Mouse (Mus musculus) urinary bladder, postnatal 36 days (tissue): Measurements from ENCODE around the gene Zfp513.

ENCODE experiments used
- DNase-seq, 2 experiments: peaks; one replicate each; pipeline ENCODE4 v3.0.0; 2022; ENCODE audit warnings: low spot score in 2 of 2, mixed read lengths in 1 of 2

Gene Zfp513

DNA sequence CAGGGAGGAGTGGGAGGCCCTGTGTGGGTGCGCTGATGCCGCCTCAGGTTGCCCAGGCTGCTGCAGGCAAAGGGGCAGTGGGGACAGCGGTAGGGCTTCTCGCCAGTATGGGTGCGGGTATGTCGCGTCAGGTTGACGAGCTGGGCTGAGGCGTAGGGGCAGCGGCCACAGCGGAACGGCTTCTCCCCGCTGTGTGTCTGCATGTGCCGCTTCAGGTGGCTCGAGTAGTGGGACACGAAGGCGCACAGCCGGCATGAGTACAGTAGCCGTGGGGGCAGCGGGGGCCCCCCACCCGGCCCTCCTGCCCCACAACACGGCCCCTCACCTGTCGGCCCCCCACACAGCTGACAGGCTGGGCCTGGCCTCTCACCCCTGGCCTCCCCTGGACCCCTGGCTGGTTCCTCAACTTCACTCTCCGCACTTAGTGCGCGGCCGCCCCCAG, 1.8 kb downstream of the Zfp513 start:
- DNase-seq: no peak

DNA sequence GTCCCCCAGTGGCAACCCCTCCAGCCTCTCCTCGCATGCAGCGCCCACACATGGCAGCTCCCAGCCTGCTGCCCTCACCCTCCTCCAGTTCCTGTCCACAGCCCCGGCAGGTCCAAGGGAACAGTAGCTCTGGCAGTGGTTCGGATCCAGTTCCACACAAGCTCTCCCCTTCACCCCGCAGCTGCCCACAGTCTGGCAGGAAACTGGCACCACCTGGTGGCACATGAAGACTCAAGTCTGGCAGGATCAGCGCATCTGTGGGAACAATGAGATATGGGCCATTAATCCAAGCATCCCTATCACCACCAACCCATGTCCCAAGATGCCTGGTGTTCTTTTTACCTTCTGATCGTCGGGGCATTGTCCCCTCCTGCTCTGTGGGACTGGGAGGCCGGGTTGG, 2.2 kb downstream of the Zfp513 start:
- no peak for DNase-seq

DNA sequence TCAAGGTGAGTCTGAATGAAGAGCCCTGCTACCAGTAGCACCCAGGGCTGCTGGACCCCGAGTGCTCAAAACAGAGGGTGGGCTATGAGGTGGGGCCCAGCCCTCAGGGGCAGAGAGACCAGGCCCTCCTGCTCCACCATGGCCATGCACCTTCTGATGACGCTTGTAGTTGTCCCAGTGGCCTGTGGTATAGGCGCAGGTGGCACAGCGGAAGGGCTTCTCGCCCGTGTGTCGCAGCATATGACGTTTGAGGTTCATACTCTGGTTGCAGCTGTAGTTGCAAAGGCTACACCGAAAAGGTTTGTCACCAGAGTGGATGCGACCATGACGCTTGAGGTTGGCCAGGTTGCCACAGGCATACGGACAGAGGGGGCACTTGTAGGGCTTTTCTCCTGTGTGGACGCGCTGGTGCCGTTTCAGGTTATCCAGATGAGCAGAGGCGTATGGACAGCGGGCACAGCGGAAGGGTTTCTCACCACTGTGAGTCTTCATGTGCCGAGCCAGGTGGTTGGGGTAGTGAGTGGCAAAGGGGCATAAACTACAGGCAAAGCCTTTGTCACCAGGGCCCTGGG, 2.7 kb downstream of the Zfp513 start:
- no peak for DNase-seq

DNA sequence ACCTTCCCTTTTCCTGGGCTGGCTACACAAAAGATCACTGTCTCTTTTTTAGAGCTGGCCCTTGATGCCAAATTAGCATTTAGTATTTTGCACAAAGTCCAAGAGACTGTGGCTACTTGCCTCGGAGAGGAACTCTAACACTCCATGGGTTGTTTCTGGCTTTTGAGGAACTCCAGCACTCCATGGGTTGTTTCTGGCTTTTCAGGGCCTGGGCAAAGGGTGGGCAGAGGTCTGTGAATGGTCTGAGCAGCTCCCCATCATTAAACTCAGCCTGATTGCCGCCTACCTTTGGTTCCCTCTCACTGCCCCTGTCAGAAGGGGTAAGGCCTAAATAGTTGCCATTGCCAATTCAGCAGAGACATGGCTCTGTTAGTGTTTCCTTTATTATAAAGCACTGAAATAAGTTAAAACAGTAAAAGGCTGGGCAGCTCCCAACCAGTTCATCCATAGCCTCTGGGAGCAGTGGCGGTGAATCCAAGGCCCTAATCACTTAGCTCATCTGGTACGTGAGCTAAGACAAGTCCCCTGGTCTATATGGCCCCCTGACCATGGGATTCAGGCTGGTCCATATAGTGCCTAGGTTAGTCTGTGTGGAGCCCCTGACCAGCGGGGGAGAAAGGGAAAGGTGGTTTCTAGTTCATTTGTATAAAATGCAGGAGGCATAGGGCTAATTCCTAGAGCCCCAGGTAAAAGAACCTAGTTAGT, 3.3 kb downstream of the Zfp513 start:
- no peak for DNase-seq

DNA sequence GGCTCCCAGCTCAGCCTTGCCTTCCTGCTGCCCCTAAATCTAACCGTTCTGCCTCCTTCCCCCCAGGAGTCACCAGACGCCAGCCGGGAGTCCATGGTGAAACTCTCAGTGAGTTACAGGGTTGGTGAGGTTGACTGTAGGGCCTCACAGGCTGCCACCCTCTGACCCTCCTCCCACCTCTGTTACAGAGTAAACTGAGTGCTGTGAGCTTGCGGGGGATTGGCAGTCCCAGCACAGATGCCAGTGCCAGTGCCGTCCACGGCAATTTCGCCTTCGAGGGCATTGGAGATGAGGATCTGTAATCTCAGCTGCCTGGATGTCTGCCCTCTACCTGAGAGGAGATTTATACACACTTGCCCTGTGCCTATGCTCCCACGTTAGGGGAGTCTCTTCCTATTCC, 3.9 kb downstream of the Zfp513 start:
- no peak for DNase-seq

DNA sequence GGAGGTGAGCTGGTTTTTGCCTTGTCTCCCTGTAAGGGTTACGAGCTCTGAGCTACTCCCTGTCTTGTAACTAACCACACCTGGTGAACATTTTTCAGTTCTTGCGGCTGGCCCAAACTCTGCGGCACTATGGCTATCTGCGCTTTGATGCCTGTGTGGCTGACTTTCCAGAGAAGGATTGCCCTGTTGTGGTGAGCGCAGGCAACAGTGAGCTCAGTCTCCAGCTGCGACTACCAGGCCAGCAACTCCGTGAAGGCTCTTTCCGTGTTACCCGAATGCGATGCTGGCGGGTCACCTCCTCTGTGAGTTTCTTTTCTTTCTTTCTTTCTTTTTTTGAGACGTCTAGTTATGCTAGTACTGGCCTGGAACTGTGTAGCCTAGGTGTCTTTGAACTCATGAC, 5.0 kb downstream of the Zfp513 start:
- DNase-seq: no peak

DNA sequence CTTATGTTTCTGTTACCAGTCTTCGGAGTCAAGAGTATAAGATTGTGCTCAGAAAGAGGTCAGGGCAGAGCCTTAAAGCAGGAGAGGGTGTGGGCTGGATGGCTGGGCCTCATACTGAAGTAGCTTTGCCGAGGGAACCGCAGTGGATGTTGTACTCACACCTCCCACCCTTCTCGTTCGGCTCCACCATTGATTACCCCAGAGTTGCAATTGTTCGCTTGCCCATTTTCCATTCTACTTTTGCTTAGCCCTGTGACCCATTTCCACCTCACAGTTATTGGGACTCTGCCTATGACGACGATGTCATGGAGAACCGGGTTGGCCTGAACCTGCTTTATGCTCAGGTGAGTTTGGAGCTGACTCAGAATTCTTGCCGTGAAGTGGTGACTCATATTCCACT, 5.9 kb downstream of the Zfp513 start:
- DNase-seq: no peak

DNA sequence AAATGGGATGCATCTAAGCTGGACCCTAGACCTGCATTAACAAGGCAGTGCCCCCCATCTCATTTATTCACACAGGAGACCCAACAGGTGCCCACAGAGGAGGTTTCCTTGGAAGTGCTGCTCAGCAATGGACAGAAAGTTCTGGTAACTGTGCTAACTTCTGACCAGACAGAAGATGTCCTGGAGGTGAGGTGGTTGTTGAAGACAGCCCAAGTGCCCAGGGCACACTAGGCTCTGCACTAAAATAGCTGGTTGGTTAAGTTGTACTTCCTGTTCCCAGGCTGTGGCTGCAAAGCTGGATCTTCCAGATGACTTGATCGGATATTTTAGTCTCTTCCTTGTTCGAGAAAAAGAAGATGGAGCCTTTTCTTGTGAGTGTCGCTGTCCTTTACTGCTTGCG, 6.4 kb downstream of the Zfp513 start:
- no peak for DNase-seq

DNA sequence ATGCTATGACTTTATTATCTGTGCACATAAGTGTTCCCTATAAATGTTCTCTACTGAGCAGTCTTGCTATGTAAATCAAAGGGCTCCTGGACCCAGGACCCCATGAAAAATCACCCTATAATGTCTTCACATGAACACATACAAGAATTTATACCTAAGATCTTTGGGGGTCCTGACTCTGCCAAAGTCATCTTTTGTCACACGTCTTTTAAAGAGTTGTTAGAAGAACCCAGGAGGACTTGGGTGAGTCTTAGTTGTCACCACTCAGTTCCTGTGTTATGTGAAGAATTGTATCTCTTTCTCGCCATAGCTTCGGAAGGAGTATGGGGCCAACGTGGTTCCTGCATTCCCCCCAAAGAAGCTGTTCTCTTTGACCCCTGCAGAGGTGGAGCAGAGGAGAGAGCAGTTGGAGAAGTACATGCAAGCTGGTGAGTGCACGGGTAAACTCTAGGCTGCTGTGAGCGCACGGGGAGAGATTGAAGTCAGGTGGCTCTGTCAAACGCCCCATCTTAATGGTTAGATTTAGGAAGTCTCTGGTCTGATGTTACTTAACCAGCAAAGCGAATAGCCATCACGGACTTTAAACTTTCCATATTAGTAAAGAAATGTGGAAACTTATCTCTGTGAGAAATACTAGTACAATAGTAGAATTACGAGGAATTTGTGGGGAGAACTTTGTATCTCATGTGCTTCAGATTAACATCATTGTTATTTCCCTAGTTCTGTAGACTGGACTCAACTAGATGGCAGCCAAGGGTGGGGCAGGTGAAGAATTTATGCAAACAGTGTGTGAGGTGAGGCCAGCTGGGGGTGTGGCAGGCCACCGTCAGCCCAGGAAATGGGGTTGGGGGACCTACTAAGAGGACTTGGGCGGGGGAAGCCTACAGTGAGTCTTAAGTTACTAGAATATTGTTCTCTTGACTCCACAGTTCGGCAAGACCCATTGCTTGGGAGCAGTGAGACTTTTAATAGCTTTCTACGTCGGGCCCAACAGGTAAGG, 7.3 kb downstream of the Zfp513 start:
- DNase-seq: no peak

DNA sequence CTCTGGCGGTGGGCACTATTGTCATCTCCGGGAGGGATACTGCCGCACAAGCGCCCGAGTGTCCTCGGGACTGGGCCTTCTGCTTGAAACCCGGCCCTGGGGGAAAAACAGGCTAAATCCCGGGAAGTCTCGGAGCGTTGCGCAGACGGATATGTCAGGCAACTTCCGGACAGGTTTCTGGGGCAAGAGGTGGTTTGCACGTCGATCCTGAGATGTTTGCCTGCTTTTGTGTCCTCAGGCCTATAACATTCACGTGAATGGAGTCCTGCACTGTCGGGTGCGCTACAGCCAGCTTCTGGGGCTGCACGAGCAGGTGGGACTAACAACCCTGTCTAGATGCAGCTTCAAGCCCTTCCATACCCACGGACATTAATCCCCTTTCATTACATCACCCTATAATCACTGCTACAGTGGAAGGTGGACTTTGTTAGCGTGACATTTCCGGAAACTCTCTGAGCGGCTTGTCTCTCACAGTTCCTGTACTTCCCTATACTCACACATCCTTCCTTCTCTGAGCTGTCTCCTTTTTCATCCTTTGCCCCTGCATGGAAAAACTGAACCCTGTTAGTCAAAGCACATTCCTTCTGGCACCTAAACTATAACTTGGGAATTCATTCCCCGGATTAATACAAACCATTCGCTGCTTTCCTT, 8.3 kb downstream of the Zfp513 start:
- DNase-seq: no peak

DNA sequence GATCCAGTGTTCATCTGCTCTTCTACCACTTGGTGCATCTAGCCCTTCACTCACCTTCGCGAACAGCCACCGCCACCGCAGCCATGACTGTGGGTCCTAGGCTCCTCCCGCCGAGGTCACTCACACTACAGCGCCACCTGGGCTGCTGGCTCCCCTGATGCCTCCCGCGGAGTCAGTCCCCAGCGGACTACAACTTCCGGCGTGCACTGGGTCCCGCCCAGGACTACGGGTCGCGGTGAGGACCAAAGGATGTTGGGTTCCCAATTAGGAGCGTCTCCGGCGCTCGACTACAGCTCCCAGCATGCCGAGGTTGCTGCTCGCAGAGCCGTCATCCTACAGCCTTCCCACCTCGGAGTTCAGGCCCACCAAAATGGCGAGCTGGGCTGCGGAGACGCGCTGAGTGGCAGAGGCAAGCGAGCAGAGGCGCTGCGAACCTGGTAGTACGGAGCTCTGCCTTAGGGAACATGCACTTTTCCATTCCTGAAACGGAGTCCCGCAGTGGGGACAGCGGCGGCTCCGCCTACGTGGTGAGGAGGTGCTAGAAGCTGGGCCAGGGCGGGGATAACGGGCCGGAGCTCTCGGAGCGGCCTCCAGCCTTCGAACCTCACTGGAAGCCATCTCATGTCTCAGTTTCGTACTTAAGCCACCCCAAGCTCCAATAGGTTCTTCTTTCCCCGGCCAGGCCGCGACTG, 9.0 kb downstream of the Zfp513 start, which contains the start of the genes Snx17 and Eif2b4:
Gene Snx17, plus strand, starts transcription at position 289 of the 692 bp plus-strand sequence.
Gene Eif2b4, minus strand, starts transcription at position 492 of the 692 bp plus-strand sequence.
- peak; percentile 99 to 100 for DNase-seq

DNA sequence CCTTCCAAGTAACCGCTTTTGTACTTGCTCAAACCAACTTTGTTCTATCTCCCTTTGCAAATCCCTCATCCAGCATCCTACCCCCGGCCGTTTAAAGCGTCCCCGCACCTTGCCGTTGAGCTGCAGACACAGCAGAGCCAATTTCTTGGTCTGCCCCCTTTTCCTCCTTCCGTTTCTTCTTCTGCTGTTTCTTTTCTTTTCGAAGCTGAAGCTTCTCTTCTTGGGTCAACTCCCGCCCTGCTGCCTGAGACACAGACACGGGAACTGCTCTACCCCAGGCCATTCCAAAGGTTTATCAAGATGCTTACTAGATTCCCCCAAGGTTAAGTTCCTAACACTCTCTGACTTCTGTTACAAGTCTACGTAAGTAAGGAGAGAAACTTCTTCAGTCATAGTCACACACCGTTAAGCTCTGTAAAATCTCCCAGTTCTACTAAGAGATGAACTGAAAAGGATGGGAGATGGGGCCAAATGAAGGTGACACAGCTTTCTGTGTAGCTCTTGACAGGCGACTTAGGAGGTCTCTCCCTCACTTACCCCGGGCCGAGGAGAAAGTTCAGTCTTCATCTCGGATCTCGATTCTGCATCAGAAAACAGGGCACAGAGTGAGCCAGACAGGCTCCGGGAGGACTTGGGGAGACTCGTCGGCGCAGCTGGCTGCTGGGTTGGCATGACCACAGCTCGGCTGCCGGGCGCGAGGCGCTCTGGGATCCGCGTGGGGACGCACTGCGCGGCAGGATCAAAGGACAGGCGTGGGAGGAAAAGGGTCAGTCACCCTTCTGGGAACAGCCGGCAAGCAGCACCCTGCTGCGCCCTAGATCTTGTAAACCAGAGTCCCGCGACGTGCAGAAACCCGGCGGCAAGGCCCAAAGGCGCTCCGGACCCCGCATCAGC, 9.8 kb downstream of the Zfp513 start:
- no peak for DNase-seq

DNA sequence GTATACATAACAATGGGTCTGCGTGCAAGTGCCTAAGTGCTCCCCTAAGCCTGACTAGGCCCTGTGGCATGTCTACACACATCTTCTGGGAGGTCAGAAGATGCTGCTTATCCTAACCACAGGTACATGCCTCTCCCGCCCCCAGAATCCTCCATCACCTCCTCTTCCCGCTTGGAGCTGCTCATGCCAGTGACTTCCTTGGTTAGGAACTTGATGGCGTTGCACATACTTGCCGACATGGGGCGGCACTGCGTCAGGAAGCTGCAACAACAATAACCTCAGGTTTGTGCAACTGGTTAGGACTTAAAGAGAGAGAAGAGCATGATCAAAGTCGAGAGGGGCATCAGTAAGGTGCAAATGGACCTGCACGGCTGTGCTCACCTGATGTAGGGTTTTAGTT, 11.9 kb downstream of the Zfp513 start:
- DNase-seq: no peak

DNA sequence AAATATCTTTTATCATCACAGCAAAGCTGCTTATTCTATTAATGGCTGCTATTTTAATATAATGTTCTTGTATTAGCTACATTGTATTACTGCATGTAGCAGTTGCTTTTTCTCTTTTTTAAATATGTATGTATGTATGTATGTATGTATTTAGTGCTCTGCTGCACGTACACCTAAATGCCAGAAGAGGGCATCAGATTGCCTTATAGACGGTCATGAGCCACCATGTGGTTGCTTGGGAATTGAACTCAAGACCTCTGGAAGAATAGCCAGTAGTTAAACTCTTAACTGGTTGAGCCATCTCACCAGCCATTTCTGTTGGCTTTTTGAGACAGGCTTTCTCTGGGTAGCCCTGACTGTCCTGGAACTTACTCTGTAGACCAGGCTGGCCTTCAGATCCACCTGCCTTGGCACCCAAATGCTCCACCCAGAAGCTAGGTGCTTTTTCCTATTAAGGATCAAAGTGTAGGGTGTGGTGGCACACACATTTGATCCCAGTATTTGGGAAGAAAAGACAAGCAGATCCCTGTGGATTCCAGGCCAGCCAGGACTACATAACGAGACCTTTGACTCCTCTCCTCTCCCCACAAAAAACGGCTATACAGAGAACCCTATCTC, 13.8 kb downstream of the Zfp513 start:
- no peak for DNase-seq

DNA sequence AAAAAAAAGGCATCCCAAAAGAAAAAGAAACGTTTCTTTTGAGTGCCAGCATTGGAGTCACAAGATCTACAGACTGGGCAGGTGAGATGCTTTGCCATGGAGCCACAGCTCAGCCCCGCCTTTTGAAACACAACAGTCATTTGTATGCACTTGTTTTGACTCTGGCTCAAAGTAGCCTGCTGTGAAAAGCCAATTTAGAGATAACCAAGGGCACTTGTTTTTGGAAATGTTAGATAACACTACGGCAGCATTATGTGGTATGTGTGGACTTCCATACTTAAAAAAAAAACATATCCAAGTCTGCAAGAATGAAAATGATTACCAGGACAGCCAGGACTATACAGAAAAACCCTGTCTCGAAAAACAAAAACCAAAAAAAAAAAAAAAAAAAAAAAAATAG, 18.4 kb downstream of the Zfp513 start:
- no peak for DNase-seq

DNA sequence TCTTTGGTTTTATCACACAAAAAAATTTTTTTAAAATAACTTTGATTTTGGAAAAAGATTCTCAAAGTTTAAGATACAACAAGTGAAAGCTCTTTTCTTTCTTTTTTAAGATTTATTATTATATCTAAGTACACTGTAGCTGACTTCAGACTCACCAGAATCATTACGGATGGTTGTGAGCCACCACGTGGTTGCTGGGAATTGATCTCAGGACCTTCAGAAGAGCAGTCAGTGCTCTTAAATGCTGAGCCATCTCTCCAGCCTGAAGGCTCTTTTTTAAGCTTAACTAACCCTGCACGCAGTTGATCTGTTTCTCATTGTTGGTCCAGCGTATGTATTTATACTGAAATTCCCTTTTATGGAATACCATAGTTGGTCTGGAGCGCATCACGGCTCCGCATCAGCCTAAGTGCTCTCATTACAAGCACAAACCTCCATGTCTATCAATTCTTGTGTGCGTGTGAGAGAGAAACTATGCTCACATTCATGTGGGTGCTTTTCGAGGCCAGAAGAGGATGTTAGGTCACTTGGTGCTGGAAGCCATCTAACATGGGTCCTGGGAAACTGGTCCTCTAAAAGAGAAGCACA, 20.8 kb downstream of the Zfp513 start:
- DNase-seq: no peak

DNA sequence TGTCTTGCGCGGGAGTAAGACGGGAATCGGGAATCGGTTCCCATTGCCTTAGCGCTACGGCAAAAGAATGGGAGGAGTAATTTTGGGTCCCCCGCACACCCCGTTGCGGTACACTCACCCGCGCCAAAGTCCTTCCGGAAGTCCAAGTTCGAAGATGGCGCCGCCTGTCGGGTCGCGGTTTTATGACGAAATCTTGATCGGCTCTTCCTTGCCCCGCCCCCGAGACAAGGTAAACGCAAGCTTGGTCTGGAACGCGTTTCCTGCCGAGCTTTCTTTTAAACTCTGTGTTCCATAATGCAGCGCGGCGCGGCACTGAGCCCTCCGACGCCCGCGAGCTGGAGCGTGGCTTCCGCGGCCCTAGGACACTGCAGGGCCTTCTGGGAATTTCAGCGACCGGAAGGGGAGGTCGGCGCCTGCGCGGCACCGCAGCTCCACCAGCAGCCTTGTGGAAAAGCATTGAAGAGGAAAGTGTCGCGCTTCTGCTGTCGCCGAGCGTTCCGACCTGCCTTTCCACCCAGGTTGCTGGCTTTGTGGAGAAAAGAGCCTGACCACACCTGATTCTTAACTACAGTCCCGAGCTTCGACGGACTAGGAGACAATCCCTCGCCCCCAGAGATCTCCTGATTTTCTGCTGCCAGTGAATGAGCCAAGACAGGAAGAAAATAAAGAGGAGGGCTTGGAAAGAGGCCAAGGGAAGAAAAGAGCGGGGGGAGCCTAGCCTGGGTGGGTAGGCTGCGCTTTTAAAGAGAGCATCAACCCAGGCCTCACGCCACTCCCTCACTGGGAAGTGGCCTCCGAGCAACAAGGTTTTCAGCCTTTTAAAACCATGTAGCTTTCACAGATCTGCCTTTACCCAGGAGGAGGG, 22.1 kb downstream of the Zfp513 start, which contains the start of the genes Gm29609 and Gtf3c2:
Gene Gm29609, minus strand, starts transcription at position 146 of the 865 bp plus-strand sequence.
Gene Gtf3c2, minus strand, starts transcription at position 379 of the 865 bp plus-strand sequence.
- peak; percentile 89 to 91 for DNase-seq

DNA sequence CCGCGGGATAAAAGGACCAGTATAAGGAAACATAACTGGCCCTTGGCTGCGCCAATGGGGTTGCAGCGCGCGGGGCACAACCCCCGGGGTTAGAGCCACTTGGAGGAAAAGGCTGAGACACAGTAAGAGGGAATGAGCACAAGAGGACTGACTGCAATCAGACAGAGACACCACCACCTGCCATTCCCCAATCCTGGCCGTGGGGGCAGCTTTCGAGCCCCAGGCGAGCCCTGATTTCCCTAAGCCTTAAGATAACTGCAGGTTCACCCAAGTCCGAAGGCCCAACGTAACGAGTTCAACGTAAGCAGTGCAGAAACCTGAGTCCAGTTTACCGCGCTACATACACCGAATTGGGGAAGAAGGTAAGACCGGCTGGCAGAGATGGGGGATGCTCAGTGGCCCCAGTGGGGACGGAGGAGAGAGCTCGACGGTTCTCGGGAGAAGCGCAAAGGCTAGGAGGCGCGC, 22.8 kb downstream of the Zfp513 start:
- DNase-seq: no peak
